Mouse (Mus musculus) midbrain, embryonic 11.5 days (tissue): ENCODE results near the gene Slirp. TPM values are rescaled to one million over a fixed set of nuclear protein-coding genes. Genes with fewer than 3 reads are reported as not detected.

Experiments
- microRNA-seq: library from miRNA; unstranded; fragments of <30 nt; microRNA quantifications from one replicate; pipeline ENCODE4, GENCODE M21; 2017
- polyA plus RNA-seq: library from polyadenylated mRNA; unstranded; fragments of >200 nt; fragmentation: Nextera tagmentation; extraction: Ambion mirVana; gene quantifications from 2 replicates; pipeline ENCODE4 v1.2.1, GENCODE M21; 2014

Slirp gene
- polyA plus RNA-seq, 1 experiment from 2014 or later, result 306 TPM

Small RNA genes within 50 kb of the gene (microRNA-seq; reads per million reads assigned to microRNA genes)
- 40.6 reads per million, percentile 43 among the genes with 10 or more reads in this experiment for gene Mir3068

Other genes starting within 250 kb of the Slirp start
- gene Samd15, start 244.2 kb upstream of the Slirp start, polyA plus RNA-seq, result 1.2 and 1.4 TPM in 2 replicates
- gene Tmed8, start 243.4 kb upstream of the Slirp start, polyA plus RNA-seq, result 4.3 TPM in 2 replicates
- 0.87 and 1.5 TPM in 2 replicates for gene Noxred1, start 205.2 kb upstream of the Slirp start, polyA plus RNA-seq
- 59.6 and 64.5 TPM in 2 replicates for gene Vipas39, start 177.6 kb upstream of the Slirp start, polyA plus RNA-seq
- 215 and 230 TPM in 2 replicates for gene Ahsa1, start 177.4 kb upstream of the Slirp start, polyA plus RNA-seq
- 0.52 and 0.53 TPM in 2 replicates for gene Ism2, start 144.2 kb upstream of the Slirp start, polyA plus RNA-seq
- 56.1 and 61.8 TPM in 2 replicates for gene Sptlc2, start 55.5 kb upstream of the Slirp start, polyA plus RNA-seq
- 37.6 TPM in 2 replicates for gene Alkbh1, start 121 bp downstream of the Slirp start, polyA plus RNA-seq
- gene Snw1, start 28.4 kb downstream of the Slirp start, polyA plus RNA-seq, result 173 and 176 TPM in 2 replicates
- gene Gm5788, start 50.8 kb downstream of the Slirp start, polyA plus RNA-seq, result not detected in 2 replicates
- not detected in 2 replicates for gene Gm8300, start 70.4 kb downstream of the Slirp start, polyA plus RNA-seq
- gene Oog1, start 158.8 kb downstream of the Slirp start, polyA plus RNA-seq, result not detected in 2 replicates
- not detected in 2 replicates for gene Gm4027, start 175.0 kb downstream of the Slirp start, polyA plus RNA-seq
- not detected in 2 replicates for gene Gm16381, start 200.7 kb downstream of the Slirp start, polyA plus RNA-seq